ENCODE assay signal across 12 mouse cellular contexts in the genomic region with DNA sequence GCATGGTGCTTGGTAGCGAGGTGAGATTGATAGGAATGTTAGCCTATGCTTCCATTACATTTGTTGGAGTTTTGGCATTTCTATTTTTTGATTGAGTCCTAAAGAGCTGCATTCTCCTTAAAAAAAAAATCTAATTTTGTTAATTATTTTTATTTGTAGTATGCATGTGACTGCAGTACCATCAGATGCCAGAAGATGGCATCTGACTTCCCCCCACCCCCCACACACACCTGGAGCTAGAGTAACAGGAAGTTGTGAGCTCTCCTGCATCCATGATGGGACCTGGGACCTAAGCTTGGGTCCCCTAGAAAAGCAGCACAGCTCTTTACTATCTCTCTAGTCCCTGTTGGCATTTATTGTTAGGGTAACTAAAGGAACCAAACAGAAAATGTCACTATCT.
DNase-seq lines count a peak whose midpoint lies in the region; ATAC-seq and TF ChIP-seq lines count a peak whose summit lies in the region.
"Had no signal": no experiment of that assay in that cellular context is flagged by ENCODE, and none has a peak within 500 bp of the region (broad histone marks: within the 10 kb centered on the region; RNA-seq: fewer than 3 reads in every experiment).

No protein-coding gene starts in this region.

- no peak overlapping the region for H3K27ac ChIP-seq in liver, adult 2 months (replicated peaks; ENCODE audit: insufficient read depth, low read depth, low read length)
- H3K27ac ChIP-seq in liver, embryonic 12.5 days, result no peak overlapping the region
- H3K27ac ChIP-seq in ES-Bruce4 (ENCODE audit: insufficient read depth, low read length), result no peak overlapping the region
- no peak overlapping the region for H3K27ac ChIP-seq in cortical plate, adult 2 months (ENCODE audit: insufficient read depth, low read length)
- H3K27ac ChIP-seq: limb, embryonic 13.5 days had no signal

- 94% methylated on average over 1 of the region's 1 CpGs for WGBS in liver, adult 2 months
- 73% methylated on average over 1 of the region's 1 CpGs for WGBS in liver, embryonic 12.5 days (ENCODE audit: insufficient replicate concordance)

- no peaks in the 10 kb centered on the region for H3K36me3 ChIP-seq in liver, adult 2 months (ENCODE audit: control insufficient read depth, insufficient read depth, low read length)
- no peaks in the 10 kb centered on the region for H3K36me3 ChIP-seq in liver, embryonic 12.5 days
- no peaks in the 10 kb centered on the region for H3K36me3 ChIP-seq in ES-Bruce4 (ENCODE audit: control insufficient read depth, insufficient read depth, low read length, poor library complexity, severe bottlenecking)
- H3K36me3 ChIP-seq: limb, embryonic 13.5 days had no signal

- H3K79me2 ChIP-seq in liver, adult 2 months (ENCODE audit: control insufficient read depth, insufficient read depth, low read length), result no peaks in the 10 kb centered on the region

- peak; percentile 9 for DNase-seq in cerebellum, adult 9-10 months
- no peak for DNase-seq in cerebellum, adult 9-11 months
- no peak for DNase-seq in liver, adult 2 months (ENCODE audit: extremely low read depth, low read depth, low spot score)
- no peak for DNase-seq in urinary bladder, adult 18-20 months (ENCODE audit: low spot score in 2 of 2)
- DNase-seq in urinary bladder, postnatal 25 days (ENCODE audit: low spot score), result no peak
- DNase-seq: B cell, adult 2 months had no signal

- no peaks in the 10 kb centered on the region for H3K27me3 ChIP-seq in liver, adult 2 months (ENCODE audit: control insufficient read depth, insufficient read depth, low read length)
- no peaks in the 10 kb centered on the region for H3K27me3 ChIP-seq in liver, embryonic 12.5 days (replicated peaks)
- no peaks in the 10 kb centered on the region for H3K27me3 ChIP-seq in ES-Bruce4 (ENCODE audit: control insufficient read depth, insufficient read depth, low read length, poor library complexity, severe bottlenecking)
- H3K27me3 ChIP-seq: limb, embryonic 13.5 days had no signal

- H3K9ac ChIP-seq in liver, adult 2 months (ENCODE audit: low read depth, low read length), result no peak overlapping the region
- no peak overlapping the region for H3K9ac ChIP-seq in liver, embryonic 12.5 days
- H3K9ac ChIP-seq in ES-Bruce4 (ENCODE audit: low read depth, poor library complexity, severe bottlenecking), result no peak overlapping the region
- H3K9ac ChIP-seq: limb, embryonic 13.5 days had no signal

- H3K4me1 ChIP-seq in liver, adult 2 months (ENCODE audit: control insufficient read depth, insufficient read depth, low read length), result no peaks in the 10 kb centered on the region
- H3K4me1 ChIP-seq in liver, embryonic 12.5 days, result no peaks in the 10 kb centered on the region
- H3K4me1 ChIP-seq in ES-Bruce4 (ENCODE audit: control insufficient read depth, insufficient read depth, low read length), result no peaks in the 10 kb centered on the region
- H3K4me1 ChIP-seq in cortical plate, adult 2 months (ENCODE audit: control insufficient read depth, insufficient read depth, low read length), result no peaks in the 10 kb centered on the region

- TF ChIP-seq CTCF in liver, adult 2 months (IDR thresholded peaks at IDR 0.05; ENCODE audit: low read depth, low read length), result peak; percentile 60
- peak; percentile 37 for TF ChIP-seq CTCF in ES-Bruce4 (IDR thresholded peaks at IDR 0.05; ENCODE audit: low read depth, low read length)
- TF ChIP-seq CTCF in cortical plate, adult 2 months (IDR thresholded peaks at IDR 0.05; ENCODE audit: extremely low read depth, insufficient read depth, low read length), result peak; percentile 33; the same call in 1 of the 2 replicates

- no peak for ATAC-seq in liver, embryonic 12.5 days
- ATAC-seq: intestine, embryonic 16.5 days had no signal

- no peak for TF ChIP-seq POLR2A in liver, adult 2 months (IDR thresholded peaks at IDR 0.05; ENCODE audit: extremely low read depth, insufficient read depth, low read length)
- no peak for TF ChIP-seq POLR2A in ES-Bruce4 (IDR thresholded peaks at IDR 0.05; ENCODE audit: insufficient read depth, low read length)
- no peak for TF ChIP-seq POLR2A in cortical plate, adult 2 months (IDR thresholded peaks at IDR 0.05; ENCODE audit: extremely low read depth, insufficient read depth, low read length)

- TF ChIP-seq EP300 in ES-Bruce4 (IDR thresholded peaks at IDR 0.05; ENCODE audit: insufficient read depth, low read depth, low read length), result no peak

- no peaks in the 10 kb centered on the region for H3K9me3 ChIP-seq in liver, embryonic 12.5 days (replicated peaks)
- H3K9me3 ChIP-seq in ES-Bruce4 (replicated peaks; ENCODE audit: control insufficient read depth, insufficient read depth, low read length, poor library complexity, severe bottlenecking), result no peaks in the 10 kb centered on the region
- H3K9me3 ChIP-seq: limb, embryonic 13.5 days had no signal

- H3K4me2 ChIP-seq in liver, embryonic 12.5 days, result no peak overlapping the region
- H3K4me2 ChIP-seq: limb, embryonic 13.5 days had no signal

- H3K4me3 ChIP-seq in liver, adult 2 months (ENCODE audit: insufficient read depth, low read depth, low read length), result no peak overlapping the region
- no peak overlapping the region for H3K4me3 ChIP-seq in liver, embryonic 12.5 days
- no peak overlapping the region for H3K4me3 ChIP-seq in ES-Bruce4 (ENCODE audit: low read depth, low read length)
- no peak overlapping the region for H3K4me3 ChIP-seq in cortical plate, adult 2 months (ENCODE audit: insufficient read depth, low read length)
- H3K4me3 ChIP-seq: limb, embryonic 13.5 days; myocyte had no signal
